In the genomic region with DNA sequence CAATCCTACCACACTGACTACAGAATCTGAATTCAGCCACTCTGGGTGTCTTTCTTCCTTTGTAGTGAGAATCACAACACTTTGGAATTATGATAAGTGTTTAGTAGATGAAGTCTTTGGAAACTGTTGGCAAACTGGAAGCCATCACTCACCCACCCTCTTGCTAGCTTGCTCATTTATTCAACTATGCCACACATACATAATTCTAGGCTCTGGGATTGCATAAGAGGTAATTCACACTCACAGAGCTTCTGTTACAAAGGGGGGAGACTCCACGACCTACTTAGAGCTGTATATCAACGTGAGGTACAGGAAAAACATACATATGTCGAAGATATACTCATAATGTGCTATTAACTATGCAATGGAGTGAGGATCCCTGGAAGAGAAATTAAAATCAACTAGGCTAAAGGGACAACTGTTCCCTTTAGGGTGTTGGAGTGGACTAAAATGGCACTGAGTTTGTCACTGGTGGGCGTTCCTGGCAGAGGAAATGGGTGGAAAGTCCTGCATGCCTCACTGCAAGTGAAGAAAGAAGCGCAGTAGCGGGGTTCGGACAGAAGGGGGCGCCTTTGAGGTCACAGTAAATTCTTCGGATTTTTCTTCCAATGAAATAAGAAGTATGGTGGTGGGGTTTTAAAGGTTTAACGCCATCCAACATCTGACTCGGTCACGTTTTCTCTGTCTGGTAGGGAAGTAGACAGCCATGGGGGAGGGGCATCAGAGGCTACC, we compare ENCODE assay signal across 10 mouse cellular contexts. TPM values are rescaled to one million over a fixed set of nuclear protein-coding genes. Genes with fewer than 3 reads are reported as not detected.
DNase-seq lines count a peak whose midpoint lies in the region; TF ChIP-seq lines count a peak whose summit lies in the region.
"Had no signal": no experiment of that assay in that cellular context is flagged by ENCODE, and none has a peak within 500 bp of the region (broad histone marks: within the 10 kb centered on the region; RNA-seq: fewer than 3 reads in every experiment).

No protein-coding gene starts in this region.

- no peak for TF ChIP-seq POLR2A in spleen, adult 2 months (IDR thresholded peaks at IDR 0.05; ENCODE audit: low read depth, low read length)
- no peak for TF ChIP-seq POLR2A in brain, embryonic 14.5 days (IDR thresholded peaks at IDR 0.05; ENCODE audit: borderline replicate concordance, extremely low read depth, insufficient read depth, insufficient read length, poor library complexity, severe bottlenecking)

- intact Hi-C loops in heart, postnatal 36 days (cut with DNase I): loop anchor here (5.0 kb wide), 1 partner anchor 39 kb away; no protein-coding TSS in a partner anchor

- no peaks in the 10 kb centered on the region for H3K36me3 ChIP-seq in spleen, adult 2 months (ENCODE audit: control insufficient read depth, insufficient read depth, low read length)
- H3K36me3 ChIP-seq in hindbrain, embryonic 10.5 days: no peaks in the 10 kb centered on the region
- H3K36me3 ChIP-seq: limb, embryonic 10.5 days had no signal

- H3K9me3 ChIP-seq in hindbrain, embryonic 10.5 days: 0 out of 2 replicates have a peak, but pooled peaks cover 4% of the 10 kb centered on the region
- H3K9me3 ChIP-seq: limb, embryonic 10.5 days had no signal

- H3K4me3 ChIP-seq in spleen, adult 2 months (ENCODE audit: extremely low read depth, insufficient read depth, insufficient read length): no peak overlapping the region
- no peak overlapping the region for H3K4me3 ChIP-seq in hindbrain, embryonic 10.5 days
- H3K4me3 ChIP-seq: limb, embryonic 10.5 days had no signal

- peak; percentile 26; the same call in 1 of the 2 replicates for TF ChIP-seq CTCF in spleen, adult 2 months (IDR thresholded peaks at IDR 0.05; ENCODE audit: extremely low read depth, insufficient read depth, insufficient read length, insufficient replicate concordance)
- peak; percentile 57 for TF ChIP-seq CTCF in brain, embryonic 14.5 days (IDR thresholded peaks at IDR 0.05; ENCODE audit: borderline replicate concordance, extremely low read depth, insufficient read depth, insufficient read length)

- WGBS in spleen, adult 2 months: 68% methylated on average over 12 of the region's 12 CpGs
- WGBS in hindbrain, embryonic 10.5 days: 65% methylated on average over 12 of the region's 12 CpGs

- no peaks in the 10 kb centered on the region for H3K27me3 ChIP-seq in spleen, adult 2 months (ENCODE audit: control insufficient read depth, insufficient read depth, low read length)
- H3K27me3 ChIP-seq in hindbrain, embryonic 10.5 days (ENCODE audit: insufficient read depth, poor library complexity, severe bottlenecking): no peaks in the 10 kb centered on the region

- no peaks in the 10 kb centered on the region for H3K4me1 ChIP-seq in spleen, adult 2 months (ENCODE audit: control insufficient read depth, insufficient read depth, insufficient read length)
- peaks cover 11% of the 10 kb centered on the region for H3K4me1 ChIP-seq in hindbrain, embryonic 10.5 days (replicated peaks)
- H3K4me1 ChIP-seq: limb, embryonic 10.5 days had no signal

- no peak overlapping the region for H3K27ac ChIP-seq in spleen, adult 2 months (ENCODE audit: insufficient read depth, low read length)
- no peak overlapping the region for H3K27ac ChIP-seq in hindbrain, embryonic 10.5 days
- H3K27ac ChIP-seq: limb, embryonic 10.5 days had no signal

- peak; percentile 3 to 29 for DNase-seq in heart, postnatal 36 days
- DNase-seq in heart, postnatal 4 days: no peak
- no peak for DNase-seq in spleen, adult 2 months (ENCODE audit: low read depth in 1 of 2, low spot score in 2 of 2)
- DNase-seq in spleen, adult 12 weeks (ENCODE audit: low spot score): no peak
- no peak for DNase-seq in brain, embryonic 14.5 days (ENCODE audit: low read depth)
- peak; percentile 42 for DNase-seq in thymus, postnatal 4 days
- DNase-seq in frontal cortex, postnatal 10 days (ENCODE audit: low spot score in 2 of 2): no peak
- no peak for DNase-seq in hindbrain, embryonic 10.5 days (ENCODE audit: low spot score)

RNA-seq across cellular contexts. Expression of a gene that starts 44.0 kb away (rescaled TPM):
- not detected for total RNA-seq in heart, postnatal 36 days (2021)
- under 1 TPM in 1 of 2 experiments, not detected in 1; 0.60 TPM for total RNA-seq in heart, postnatal 4 days (2021)
- not detected in 2 replicates for polyA plus RNA-seq in spleen, adult 2 months (2012; rRNA removed)
- 1.4 TPM in 2 replicates for polyA plus RNA-seq in brain, embryonic 14.5 days (2012; rRNA removed)
- polyA plus RNA-seq in hindbrain, embryonic 10.5 days (2016; fragmentation: Nextera tagmentation; extraction: Ambion mirVana): 1.1 and 2.9 TPM in 2 replicates
- total RNA-seq: monocyte, adult 5-6 weeks had no signal

RNA-seq across cellular contexts. Expression of a gene that starts 45.0 kb away (rescaled TPM):
- not detected for total RNA-seq in heart, postnatal 36 days (2021)
- total RNA-seq in heart, postnatal 4 days (2021): under 1 TPM in 1 of 2 experiments, not detected in 1; 0.14 TPM
- 0.40 and 0.49 TPM in 2 replicates for polyA plus RNA-seq in spleen, adult 2 months (2012; rRNA removed)
- polyA plus RNA-seq in brain, embryonic 14.5 days (2012; rRNA removed): 0.37 and 0.42 TPM in 2 replicates
- 0.08 TPM in 1 of 2 replicates, not detected in the other for polyA plus RNA-seq in hindbrain, embryonic 10.5 days (2016; fragmentation: Nextera tagmentation; extraction: Ambion mirVana)
- polyA plus RNA-seq: limb, embryonic 10.5 days had no signal

Comparison
In these comparisons a context has a peak if more than half of its experiments do, and no peak if none do; other contexts are left out.
1. DNase-seq: peak in heart, postnatal 36 days (2 of 2) and thymus, postnatal 4 days (single experiment); none in heart, postnatal 4 days (single experiment), spleen, adult 2 months (0 of 2), spleen, adult 12 weeks (single experiment), brain, embryonic 14.5 days (single experiment), frontal cortex, postnatal 10 days (0 of 2) and hindbrain, embryonic 10.5 days (single experiment).